Mouse (Mus musculus) left cerebral cortex, postnatal 10 days (tissue): ENCODE measurements around the gene Evx2. TPM values are rescaled to one million over a fixed set of nuclear protein-coding genes. Genes with fewer than 3 reads are reported as not detected.
A peak's percentile ranks its signal among the peaks of the same experiment; 100 is the strongest.

Experiments
- DNase-seq, 2 experiments: peaks; one replicate each; pipeline ENCODE4 v3.0.0; 2021 to 2022; ENCODE audit warnings: low spot score in 2 of 2, mixed read lengths in 1 of 2; ENCODE audit errors: extremely low spot score in 1 of 2
- intact Hi-C: fragments of 180-260 bp; cut with DNase I; formaldehyde crosslinking; loops from one replicate; pipeline ENCODE4 v1.15.1; 2025
- total RNA-seq, 2 experiments: library from RNA; stranded (reverse); gene quantifications; 2 replicates each; pipeline ENCODE4 v1.2.3; 2021

The Evx2 gene
- total RNA-seq, 2 experiments from 2014 or later: not detected

DNA sequence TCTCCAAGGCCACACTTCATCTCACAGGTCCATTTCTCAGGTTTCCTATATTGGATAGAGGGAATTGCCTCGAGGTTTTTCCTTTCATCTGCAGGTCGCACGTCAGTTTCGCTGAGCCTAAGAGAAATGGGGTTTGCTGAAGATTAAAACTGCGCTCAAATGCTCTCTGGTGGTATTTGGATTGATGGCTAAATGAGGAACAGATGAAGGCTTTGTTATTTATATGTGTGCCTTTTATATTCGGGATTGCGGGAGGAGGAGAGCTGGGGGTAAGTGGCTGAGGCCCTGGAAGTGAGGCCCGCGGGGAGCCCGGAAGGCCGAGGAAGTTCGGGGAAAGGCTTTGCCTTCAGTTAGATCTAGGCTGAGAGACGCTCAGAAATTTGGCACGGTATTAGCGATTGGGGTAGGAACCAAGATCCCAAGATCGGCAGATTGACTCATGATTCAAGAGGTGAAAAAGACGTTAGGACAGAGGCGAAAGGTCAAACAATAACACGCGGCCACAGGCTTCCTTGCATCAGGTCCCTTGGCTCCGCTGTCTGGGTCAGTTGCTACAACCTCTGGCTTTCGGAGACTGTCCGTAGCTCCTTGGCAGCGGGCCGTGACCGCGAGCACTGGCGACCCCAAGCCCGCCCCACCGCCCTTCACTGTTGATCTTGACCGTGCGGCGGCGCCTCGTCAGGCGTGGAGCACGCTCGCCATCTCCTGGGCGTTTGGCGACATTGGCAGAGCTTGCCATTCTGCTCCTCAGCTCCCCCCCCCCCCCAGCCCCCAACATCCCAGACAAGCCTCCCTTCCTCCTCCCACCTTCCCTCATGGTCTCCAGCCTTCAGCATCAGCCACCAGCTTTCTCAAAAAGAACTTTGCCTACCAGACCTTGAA is 13.4 kb upstream of the Evx2 start:
- DNase-seq: peak in 1 of 2 experiments; percentile 70
- intact Hi-C loops: no loop called here

- DNase-seq: no peak
Measured at GRCm38 (mm10) chr2:74671847-74672246, 12.5 kb upstream of the Evx2 start.

GRCm38 (mm10) chr2:74670632-74671188 is 11.4 kb upstream of the Evx2 start:
- intact Hi-C loops: no loop called here
- DNase-seq: no peak

More at GRCm38 (mm10) chr2:74671847-74672246, 12.5 kb upstream of the Evx2 start:
- intact Hi-C loops: no loop called here

DNA sequence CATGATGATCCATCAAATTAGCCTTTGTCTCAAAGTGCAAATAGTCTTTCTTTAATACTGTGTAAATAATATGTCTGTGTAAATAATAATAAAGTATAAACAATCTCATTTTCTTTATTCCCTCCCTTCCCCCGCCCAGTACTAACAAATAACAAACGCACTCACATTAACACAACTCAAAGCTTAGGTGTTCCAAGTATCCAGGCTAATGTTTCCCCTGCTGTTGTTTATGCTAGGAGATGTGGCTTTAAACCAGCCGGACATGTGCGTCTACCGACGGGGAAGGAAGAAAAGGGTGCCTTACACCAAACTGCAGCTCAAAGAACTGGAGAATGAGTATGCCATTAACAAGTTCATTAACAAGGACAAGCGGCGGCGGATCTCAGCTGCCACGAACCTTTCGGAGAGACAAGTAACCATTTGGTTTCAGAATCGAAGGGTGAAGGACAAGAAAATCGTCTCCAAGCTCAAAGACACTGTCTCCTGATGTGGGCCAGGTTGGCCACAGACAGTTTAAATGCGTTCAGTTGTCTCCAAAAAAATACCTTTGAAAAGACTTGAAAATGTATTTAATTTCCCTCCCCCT is 10.4 kb upstream of the Evx2 start:
- intact Hi-C loops: no loop called here

DNA sequence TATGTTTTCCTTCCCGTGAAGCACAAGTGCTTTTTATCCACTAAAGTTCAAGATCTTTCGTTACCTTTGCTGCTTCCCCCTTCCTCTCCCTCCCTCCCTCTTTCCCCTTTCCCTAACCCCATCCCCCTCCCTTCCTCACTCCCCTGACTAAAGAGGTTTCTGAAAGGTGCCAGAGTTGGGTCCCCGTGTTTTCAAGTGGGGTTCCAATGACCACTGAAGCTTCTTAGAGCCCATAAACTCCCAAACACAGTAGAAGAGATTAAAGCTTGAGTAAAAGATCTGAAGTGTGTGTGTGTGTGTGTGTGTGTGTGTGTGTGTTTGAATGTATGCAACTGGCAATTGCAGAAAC is 9.8 kb upstream of the Evx2 start:
- no peak for DNase-seq
- intact Hi-C loops: no loop called here

More for the DNA sequence above, 10.4 kb upstream of the Evx2 start:
- no peak for DNase-seq

DNA sequence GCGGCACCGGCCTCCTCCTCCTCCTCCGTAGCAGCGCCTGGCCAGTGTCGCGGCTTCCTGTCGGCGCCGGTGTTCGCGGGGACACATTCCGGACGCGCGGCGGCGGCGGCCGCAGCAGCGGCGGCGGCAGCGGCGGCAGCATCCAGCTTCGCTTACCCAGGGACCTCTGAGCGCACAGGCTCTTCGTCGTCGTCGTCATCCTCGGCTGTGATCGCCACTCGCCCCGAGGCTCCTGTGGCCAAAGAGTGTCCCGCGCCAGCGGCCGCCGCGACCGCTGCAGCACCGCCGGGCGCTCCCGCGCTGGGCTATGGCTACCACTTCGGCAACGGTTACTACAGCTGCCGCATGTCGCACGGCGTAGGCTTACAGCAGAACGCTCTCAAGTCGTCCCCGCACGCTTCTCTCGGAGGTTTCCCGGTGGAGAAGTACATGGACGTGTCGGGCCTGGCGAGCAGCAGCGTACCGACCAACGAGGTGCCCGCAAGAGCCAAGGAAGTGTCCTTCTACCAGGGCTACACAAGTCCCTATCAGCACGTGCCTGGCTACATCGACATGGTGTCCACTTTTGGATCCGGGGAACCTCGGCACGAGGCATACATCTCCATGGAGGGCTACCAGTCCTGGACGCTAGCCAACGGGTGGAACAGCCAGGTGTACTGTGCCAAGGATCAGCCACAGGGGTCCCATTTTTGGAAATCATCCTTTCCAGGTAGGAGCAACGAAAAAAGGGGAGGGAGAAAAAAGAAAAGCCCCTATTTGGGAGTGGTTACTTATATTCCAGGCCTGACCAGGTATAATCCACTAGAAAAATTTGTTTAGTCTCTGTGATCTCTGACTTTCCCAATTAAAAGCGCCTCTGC is 9.2 kb upstream of the Evx2 start:
- intact Hi-C loops: no loop called here

GRCm38 (mm10) chr2:74667842-74668357 is 8.5 kb upstream of the Evx2 start, which contains the start of gene Hoxd13:
Hoxd13 (plus strand) TSS chr2:74668310.
- intact Hi-C loops: no loop called here
- no peak for DNase-seq

More for the DNA sequence above, 9.2 kb upstream of the Evx2 start:
- DNase-seq: peak in 1 of 2 experiments; percentile 40

DNA sequence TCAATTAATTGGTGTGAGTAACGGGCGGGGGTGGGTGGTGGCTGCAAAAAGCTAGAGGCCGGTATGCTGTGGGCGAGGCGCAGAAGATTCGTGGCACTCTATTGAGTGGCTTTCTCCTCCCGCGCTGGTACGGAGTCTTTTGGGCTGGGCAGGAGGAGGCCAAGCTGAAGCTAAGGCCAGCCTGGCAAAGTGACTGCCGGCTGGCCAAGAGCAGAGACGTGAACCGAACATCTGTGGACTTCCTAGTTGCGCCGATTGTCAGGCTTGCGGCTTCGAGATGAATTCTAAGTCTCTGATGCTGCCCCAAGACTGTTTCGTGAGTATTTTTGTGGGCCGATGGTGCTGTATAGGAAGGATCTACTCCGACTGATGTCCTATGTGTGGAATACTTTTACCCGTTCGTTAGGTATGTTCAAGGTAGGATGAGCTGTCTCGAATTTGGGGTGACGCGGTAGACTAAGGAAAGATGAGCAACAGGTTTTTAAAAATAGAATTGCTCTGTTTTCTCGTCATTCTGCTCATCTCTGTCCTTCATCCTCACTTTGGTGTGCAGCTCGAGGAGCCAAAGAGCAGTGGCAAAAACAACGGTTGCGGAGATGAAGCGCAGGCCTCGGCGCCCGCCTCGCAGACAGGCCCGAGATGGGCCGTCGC is 8.0 kb upstream of the Evx2 start:
- no peak for DNase-seq
- intact Hi-C loops: no loop called here

GRCm38 (mm10) chr2:74666411-74666810 is 7.1 kb upstream of the Evx2 start:
- intact Hi-C loops: no loop called here
- no peak for DNase-seq

GRCm38 (mm10) chr2:74663291-74663925 is 4.1 kb upstream of the Evx2 start:
- DNase-seq: peak; percentile 39 to 64
- intact Hi-C loops: loop anchor here (2.0 to 5.0 kb wide), 5 partner anchors 363 to 1116 kb away; no protein-coding TSS in a partner anchor

GRCm38 (mm10) chr2:74661685-74662084 is 2.3 kb upstream of the Evx2 start:
- DNase-seq: peak; percentile 26 to 62
- intact Hi-C loops: loop anchor here (2.0 to 5.0 kb wide), 5 partner anchors 361 to 1114 kb away; no protein-coding TSS in a partner anchor

DNA sequence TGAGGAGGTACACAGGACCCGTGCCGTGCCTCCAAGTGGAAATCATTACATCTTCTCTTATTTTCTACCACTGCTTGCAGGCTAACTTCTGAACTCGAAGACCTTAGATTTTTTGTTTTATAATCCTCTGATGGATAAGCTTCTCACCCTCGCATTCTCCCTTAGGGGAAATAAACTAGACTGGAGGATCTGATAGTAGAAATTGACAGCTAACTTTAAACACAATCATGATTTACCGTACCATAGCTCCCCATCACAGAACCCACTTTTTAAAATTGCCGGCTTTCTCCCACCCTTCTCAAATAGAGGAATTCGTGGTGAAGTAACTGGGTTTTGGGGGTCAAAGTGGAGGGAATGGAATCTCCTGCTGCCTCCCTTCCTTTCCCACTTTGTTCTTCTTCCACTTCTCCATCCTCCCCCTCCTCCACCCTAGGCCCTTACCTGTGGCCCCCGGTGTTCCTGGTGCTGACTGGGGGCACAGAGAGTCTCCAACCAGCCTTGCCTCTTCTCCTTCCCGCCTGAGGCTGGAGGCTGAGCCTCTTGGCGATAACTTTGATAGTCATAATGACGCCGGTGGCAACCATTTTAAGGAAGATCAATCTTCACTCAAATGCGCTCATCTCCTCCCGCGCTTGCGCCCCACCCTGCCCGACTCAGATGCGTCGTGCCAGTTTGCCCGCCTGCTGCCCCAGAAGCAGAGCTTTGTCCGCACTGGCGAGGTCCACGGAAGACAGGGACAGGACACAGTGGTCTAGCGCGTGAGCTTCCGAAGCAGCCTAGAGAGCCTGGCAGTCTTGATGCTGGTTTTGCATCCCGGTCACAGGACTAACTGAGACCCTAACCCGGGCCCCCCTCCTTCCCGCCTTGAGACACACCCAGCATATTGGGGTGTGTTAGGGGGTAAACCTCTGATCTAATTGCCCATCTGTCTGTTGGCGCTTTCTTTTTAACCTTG is 1.3 kb upstream of the Evx2 start:
- intact Hi-C loops: loop anchor here (5.0 kb wide), 3 partner anchors 693 to 1113 kb away; no protein-coding TSS in a partner anchor
- no peak for DNase-seq

DNA sequence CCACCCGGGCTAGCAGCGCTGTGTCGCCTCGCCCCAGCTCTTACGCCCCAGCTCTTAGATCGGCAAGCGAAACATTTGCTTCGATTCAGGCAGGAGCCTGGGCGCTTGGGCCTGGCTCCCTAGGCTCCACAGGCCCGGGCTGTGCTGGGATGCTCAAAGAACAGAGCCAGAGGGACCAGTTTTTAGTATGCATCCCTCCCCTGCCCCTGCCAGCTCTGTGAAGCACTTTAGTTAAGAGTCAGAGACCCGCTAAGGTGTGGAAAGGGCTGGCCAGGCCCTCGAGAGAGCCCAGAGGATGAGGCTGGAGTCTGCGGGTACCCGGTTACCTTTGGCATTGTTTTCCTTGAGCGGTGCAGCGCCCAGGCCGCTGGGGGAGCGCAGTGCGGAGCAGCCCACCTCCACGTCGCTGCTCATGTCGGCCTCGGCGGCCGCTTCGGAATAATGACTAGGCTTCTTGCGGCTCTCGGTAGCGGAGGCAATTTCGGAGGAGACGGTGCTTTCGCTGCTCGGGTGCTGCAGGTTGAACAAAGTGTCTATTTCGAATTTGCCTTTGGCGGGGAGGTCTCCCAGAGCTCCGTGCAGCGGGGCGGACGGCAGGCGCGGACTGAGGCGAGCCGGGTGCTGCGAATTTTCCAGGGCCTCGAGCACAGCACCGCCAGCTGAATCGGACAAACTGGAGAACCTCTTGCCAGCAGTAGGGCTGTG is 538 bp downstream of the Evx2 start:
- DNase-seq: no peak
- intact Hi-C loops: loop anchor here (5.0 kb wide), 1 partner anchor 33 kb away; the partner anchor contains the start of gene Hoxd10

DNA sequence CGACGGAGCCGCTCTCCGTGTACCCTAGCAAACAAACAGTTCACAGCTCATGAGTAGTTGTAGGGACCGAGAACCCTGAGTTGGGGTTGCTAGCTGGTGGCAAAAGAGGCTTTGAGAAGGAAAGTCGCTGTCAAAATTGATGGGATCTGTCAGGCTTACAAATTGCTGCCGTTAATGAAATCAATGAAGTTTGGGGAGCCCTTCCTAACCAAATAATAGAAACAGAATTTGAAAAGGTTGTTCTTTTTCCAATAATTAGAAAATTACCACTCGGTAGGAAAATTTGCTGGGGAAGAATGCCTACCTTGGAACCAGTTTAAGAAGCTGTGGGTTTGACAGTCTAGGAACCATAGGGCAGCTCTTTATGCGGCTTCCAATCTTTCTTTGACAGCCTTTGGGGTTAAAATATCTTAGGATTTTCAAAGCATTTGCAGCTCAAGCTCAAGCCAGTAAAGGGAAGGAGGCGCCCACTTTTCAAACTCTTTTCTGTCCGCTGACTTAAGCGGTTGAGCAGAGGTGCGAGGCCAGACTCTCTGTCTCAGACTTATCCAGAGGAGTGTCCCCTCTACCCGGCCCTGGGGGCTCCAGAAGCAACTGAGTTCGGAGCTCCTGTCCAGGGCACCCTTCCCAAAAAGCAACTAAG is 1.2 kb downstream of the Evx2 start:
- intact Hi-C loops: loop anchor here (5.0 kb wide), 1 partner anchor 34 kb away; the partner anchor contains the start of gene Hoxd10

DNA sequence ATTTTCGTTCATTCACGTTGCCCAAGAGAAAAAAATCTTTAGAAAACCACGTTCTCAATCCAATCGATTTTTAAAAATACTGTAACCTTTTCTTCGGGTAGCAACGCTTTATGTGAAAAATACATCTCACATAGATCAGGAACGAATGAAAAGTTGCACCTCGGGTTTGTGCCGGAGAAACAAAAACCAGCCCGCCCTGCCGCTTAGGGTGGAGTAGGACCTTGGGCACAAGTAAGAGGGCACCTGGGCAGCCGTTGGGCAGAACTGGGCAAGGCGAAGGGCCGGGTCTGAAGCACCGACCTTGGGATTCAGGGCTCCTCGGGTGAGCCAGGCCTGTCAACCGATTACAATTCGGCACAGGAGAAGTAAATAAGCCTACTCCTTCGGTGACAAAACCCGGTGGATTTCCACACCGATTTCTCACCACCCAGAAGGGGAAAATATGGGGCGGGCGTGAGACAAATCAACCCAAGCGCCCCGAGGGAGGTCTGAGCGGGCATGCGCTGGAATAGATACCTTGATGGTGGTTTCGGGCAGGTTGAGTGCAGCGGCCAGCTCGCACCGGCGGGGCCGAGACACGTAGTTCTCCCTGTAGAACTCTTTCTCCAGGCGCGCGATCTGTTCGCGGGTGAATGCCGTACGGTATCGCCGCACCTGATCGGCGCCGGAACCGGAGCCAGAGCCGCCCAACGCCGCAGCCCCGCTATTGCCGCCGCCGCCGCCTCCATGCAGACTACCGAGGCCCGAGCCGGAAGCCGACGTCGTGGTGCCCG is 1.9 kb downstream of the Evx2 start:
- no peak for DNase-seq
- intact Hi-C loops: loop anchor here (5.0 kb wide), 1 partner anchor 35 kb away; the partner anchor contains the start of gene Hoxd10

More for the DNA sequence above, 1.2 kb downstream of the Evx2 start:
- DNase-seq: no peak
